15 mouse cellular contexts compared by ENCODE assay signal in genomic region chr1:135020281-135020940, GRCm38 (mm10). TPM values are rescaled to one million over a fixed set of nuclear protein-coding genes. Genes with fewer than 3 reads are reported as not detected.
A peak's percentile ranks its signal among the peaks of the same experiment; 100 is the strongest.
DNase-seq lines count a peak whose midpoint lies in the region; ATAC-seq and TF ChIP-seq lines count a peak whose summit lies in the region.
"Had no signal": no experiment of that assay in that cellular context is flagged by ENCODE, and none has a peak within 500 bp of the region (broad histone marks: within the 10 kb centered on the region; RNA-seq: fewer than 3 reads in every experiment).

No protein-coding gene starts in this region.

- H3K36me3 ChIP-seq in heart, embryonic 13.5 days = no peaks in the 10 kb centered on the region
- no peaks in the 10 kb centered on the region for H3K36me3 ChIP-seq in limb, embryonic 10.5 days
- H3K36me3 ChIP-seq: embryonic facial prominence, embryonic 12.5 days; hindbrain, embryonic 13.5 days; liver, embryonic 15.5 days had no signal

- no peaks in the 10 kb centered on the region for H3K9me3 ChIP-seq in heart, embryonic 13.5 days
- no peaks in the 10 kb centered on the region for H3K9me3 ChIP-seq in limb, embryonic 10.5 days (replicated peaks)
- H3K9me3 ChIP-seq: embryonic facial prominence, embryonic 12.5 days; hindbrain, embryonic 13.5 days; liver, embryonic 15.5 days had no signal

- peak overlapping the region; percentile 47; the same call in 1 of the 2 replicates for H3K9ac ChIP-seq in heart, embryonic 13.5 days
- H3K9ac ChIP-seq: embryonic facial prominence, embryonic 12.5 days; hindbrain, embryonic 13.5 days; liver, embryonic 15.5 days had no signal

- DNase-seq in heart, postnatal 14 days = no peak
- no peak for DNase-seq in layer of hippocampus, adult 2 months (ENCODE audit: low spot score in 2 of 2)
- no peak for DNase-seq in layer of hippocampus, postnatal 25 days (ENCODE audit: extremely low spot score in 1 of 2, low spot score in 1 of 2)
- peak; percentile 17 for DNase-seq in Muller cell, postnatal 12 days (ENCODE audit: inconsistent ontology term)
- DNase-seq in limb, embryonic 10.5 days (ENCODE audit: low spot score) = no peak
- no peak for DNase-seq in thymus, postnatal 10 days (ENCODE audit: low spot score in 2 of 2)
- no peak for DNase-seq in neural tube, embryonic 10.5 days (ENCODE audit: extremely low spot score, low spot score)
- DNase-seq: cerebellum, adult 9-11 months; gastrocnemius, postnatal 25 days; thymus, postnatal 4 days had no signal

- H3K27ac ChIP-seq in heart, embryonic 13.5 days (replicated peaks) = peak overlapping the region; percentile 88
- peak overlapping the region; percentile 61; the same call in 1 of the 2 replicates for H3K27ac ChIP-seq in layer of hippocampus, adult 2 months
- peak overlapping the region; percentile 61; the same call in 1 of the 2 replicates for H3K27ac ChIP-seq in limb, embryonic 10.5 days
- H3K27ac ChIP-seq: hindbrain, embryonic 13.5 days; liver, embryonic 15.5 days had no signal

- ATAC-seq in heart, embryonic 13.5 days (ENCODE audit: extremely low read depth, insufficient number of reproducible peaks, low FRiP score, low TSS enrichment) = no peak

- peak overlapping the region; percentile 42; the same call in 1 of the 2 replicates for H3K4me2 ChIP-seq in heart, embryonic 13.5 days
- H3K4me2 ChIP-seq: embryonic facial prominence, embryonic 12.5 days; hindbrain, embryonic 13.5 days; liver, embryonic 15.5 days had no signal

- WGBS in heart, embryonic 13.5 days = 63% methylated on average over 5 of the region's 5 CpGs
- 86% methylated on average over 5 of the region's 5 CpGs for WGBS in limb, embryonic 10.5 days

- H3K27me3 ChIP-seq in heart, embryonic 13.5 days (replicated peaks) = no peaks in the 10 kb centered on the region
- peaks cover 7% of the 10 kb centered on the region; the same call in 1 of the 2 replicates for H3K27me3 ChIP-seq in limb, embryonic 10.5 days (ENCODE audit: low read depth, poor library complexity, severe bottlenecking)
- H3K27me3 ChIP-seq: embryonic facial prominence, embryonic 12.5 days; liver, embryonic 15.5 days; Patski had no signal

- no peak overlapping the region for H3K4me3 ChIP-seq in heart, embryonic 13.5 days
- no peak overlapping the region for H3K4me3 ChIP-seq in layer of hippocampus, adult 2 months
- H3K4me3 ChIP-seq in limb, embryonic 10.5 days = no peak overlapping the region
- H3K4me3 ChIP-seq: embryonic facial prominence, embryonic 12.5 days; hindbrain, embryonic 13.5 days; liver, embryonic 15.5 days had no signal

- H3K4me1 ChIP-seq in heart, embryonic 13.5 days = peaks cover 80% of the 10 kb centered on the region
- H3K4me1 ChIP-seq in limb, embryonic 10.5 days = peaks cover 59% of the 10 kb centered on the region
- H3K4me1 ChIP-seq: liver, embryonic 15.5 days had no signal

- intact Hi-C loops in heart, postnatal 14 days (cut with DNase I) = no loop called here

- TF ChIP-seq CTCF in layer of hippocampus, adult 2 months (conservative IDR thresholded peaks at IDR 0.05) = no peak

RNA-seq across cellular contexts. Expression of gene Ube2t, which starts 58.0 kb away (rescaled TPM):
- 42.5 and 51.5 TPM in 2 replicates for polyA plus RNA-seq in heart, embryonic 13.5 days (2015; fragmentation: Nextera tagmentation; extraction: Ambion mirVana)
- 1 to 10 TPM; 6.0 to 6.3 TPM for total RNA-seq in heart, postnatal 14 days (2021)
- total RNA-seq in layer of hippocampus, adult 2 months (2021) = 1 to 10 TPM; 1.5 to 1.6 TPM
- 1 to 10 TPM; 2.0 to 2.4 TPM for total RNA-seq in layer of hippocampus, postnatal 25 days (2021)
- 50.2 and 51.1 TPM in 2 replicates for polyA plus RNA-seq in limb, embryonic 10.5 days (2016; fragmentation: Nextera tagmentation; extraction: Ambion mirVana)
